7 mouse cellular contexts compared by ENCODE assay signal in the genomic region with DNA sequence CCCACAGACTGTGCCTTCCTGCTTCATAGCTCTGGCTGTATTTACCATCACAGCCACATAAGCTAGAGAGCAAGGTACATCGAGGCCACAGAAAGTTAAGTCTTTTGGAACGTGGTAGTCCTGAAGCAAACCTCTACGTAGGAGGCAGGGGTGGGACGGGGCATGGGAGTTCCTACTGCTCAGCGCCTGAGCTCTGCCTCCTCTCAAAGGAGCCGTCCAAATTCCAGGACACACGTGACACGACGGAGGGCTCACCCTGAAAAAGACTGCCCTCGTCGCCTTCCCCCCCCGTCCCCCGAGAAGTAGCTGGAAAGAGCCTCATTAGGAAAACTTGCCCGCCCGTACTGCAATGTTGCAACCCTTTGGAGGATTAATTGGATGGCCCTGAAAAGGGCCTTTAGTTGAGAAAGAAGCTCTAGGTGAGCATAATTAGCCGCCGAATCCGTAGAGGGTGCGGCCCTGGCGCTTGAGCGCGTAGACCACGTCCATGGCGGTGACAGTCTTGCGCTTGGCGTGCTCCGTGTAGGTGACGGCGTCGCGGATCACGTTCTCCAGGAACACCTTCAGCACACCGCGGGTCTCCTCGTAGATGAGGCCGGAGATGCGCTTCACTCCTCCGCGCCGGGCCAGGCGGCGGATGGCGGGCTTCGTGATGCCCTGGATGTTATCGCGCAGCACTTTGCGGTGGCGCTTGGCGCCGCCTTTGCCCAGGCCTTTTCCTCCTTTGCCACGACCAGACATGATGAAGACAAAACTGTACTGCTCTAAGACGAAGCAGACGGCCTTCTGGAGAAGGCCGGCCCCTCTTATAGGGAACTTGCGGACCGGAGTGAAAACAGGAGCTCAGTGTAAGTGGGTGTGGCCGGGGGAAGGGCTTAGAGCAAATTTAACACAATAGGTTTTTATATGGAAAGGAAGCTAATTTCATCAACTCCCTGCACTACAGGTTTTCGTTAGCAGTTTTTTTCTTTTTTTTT. TPM values are rescaled to one million over a fixed set of nuclear protein-coding genes. Genes with fewer than 3 reads are reported as not detected.
DNase-seq lines count a peak whose midpoint lies in the region; ATAC-seq and TF ChIP-seq lines count a peak whose summit lies in the region.
"Not testable (repeated sequence)": the region's sequence is repeated elsewhere in the genome, so short reads cannot be mapped to it uniquely, and the experiment has no call there.

A gene (minus strand): TSS at position 779 of the 977 bp plus-strand sequence.

- not testable (repeated sequence) for H3K27ac ChIP-seq in brown adipose tissue, adult 24 weeks (replicated peaks; ENCODE audit: low read depth, low read length); forebrain, embryonic 14.5 days (ENCODE audit: low read depth, low read length); heart, embryonic 15.5 days; kidney, embryonic 16.5 days (ENCODE audit: low read length); midbrain, embryonic 10.5 days (replicated peaks)
- peak within 1 kb of the TSS; percentile 70; the same call in 1 of the 2 replicates for H3K27ac ChIP-seq in limb, embryonic 12.5 days
- 0 out of 2 replicates have a peak within 1 kb of the TSS, but pooled peaks have one; percentile 9 for H3K27ac ChIP-seq in spleen, adult 2 months (ENCODE audit: insufficient read depth, low read length)

- ATAC-seq in forebrain, embryonic 14.5 days: peak; percentile 85
- peak; percentile 79 for ATAC-seq in heart, embryonic 15.5 days (replicated peaks; ENCODE audit: insufficient number of reproducible peaks, insufficient read depth, low FRiP score, low read depth)
- peak; percentile 90 for ATAC-seq in kidney, embryonic 16.5 days (ENCODE audit: low FRiP score, low TSS enrichment)
- ATAC-seq in limb, embryonic 12.5 days (ENCODE audit: insufficient number of reproducible peaks, insufficient read depth, low FRiP score, low TSS enrichment, low read depth): peak; percentile 82

- not testable (repeated sequence) for TF ChIP-seq CTCF in spleen, adult 2 months (IDR thresholded peaks at IDR 0.05; ENCODE audit: extremely low read depth, insufficient read depth, insufficient read length, insufficient replicate concordance)

- H3K36me3 ChIP-seq in forebrain, embryonic 14.5 days (ENCODE audit: control insufficient read depth, insufficient read depth, low read length); heart, embryonic 15.5 days; kidney, embryonic 16.5 days (ENCODE audit: insufficient read depth, low read length); limb, embryonic 12.5 days; midbrain, embryonic 10.5 days; spleen, adult 2 months (ENCODE audit: control insufficient read depth, insufficient read depth, low read length): not testable (repeated sequence)

- not testable (repeated sequence) for H3K9ac ChIP-seq in forebrain, embryonic 14.5 days (ENCODE audit: low read length); heart, embryonic 15.5 days; kidney, embryonic 16.5 days (replicated peaks; ENCODE audit: low read length); limb, embryonic 12.5 days (replicated peaks)

- not testable (repeated sequence) for H3K4me1 ChIP-seq in brown adipose tissue, adult 24 weeks (ENCODE audit: control insufficient read depth, insufficient read depth, insufficient read length, low read length); forebrain, embryonic 14.5 days (ENCODE audit: control insufficient read depth, insufficient read depth, low read length); heart, embryonic 15.5 days (replicated peaks); kidney, embryonic 16.5 days (ENCODE audit: insufficient read depth, low read length); limb, embryonic 12.5 days (replicated peaks); midbrain, embryonic 10.5 days; spleen, adult 2 months (ENCODE audit: control insufficient read depth, insufficient read depth, insufficient read length)

- peak within 1 kb of the TSS; percentile 33; the same call in 1 of the 2 replicates for H3K4me2 ChIP-seq in forebrain, embryonic 14.5 days (ENCODE audit: low read length)
- H3K4me2 ChIP-seq in heart, embryonic 15.5 days: peak within 1 kb of the TSS; percentile 52
- peak within 1 kb of the TSS; percentile 27; the same call in 1 of the 2 replicates for H3K4me2 ChIP-seq in kidney, embryonic 16.5 days (replicated peaks; ENCODE audit: low read depth, low read length)
- peak within 1 kb of the TSS; percentile 45 for H3K4me2 ChIP-seq in limb, embryonic 12.5 days

- not testable (repeated sequence) for H3K9me3 ChIP-seq in forebrain, embryonic 14.5 days (replicated peaks; ENCODE audit: control insufficient read depth, low read length); heart, embryonic 15.5 days (replicated peaks); kidney, embryonic 16.5 days (ENCODE audit: low read length); limb, embryonic 12.5 days; midbrain, embryonic 10.5 days (replicated peaks)

- H3K4me3 ChIP-seq in brown adipose tissue, adult 24 weeks (ENCODE audit: insufficient read depth, low read depth, low read length): peak within 1 kb of the TSS; percentile 42
- not testable (repeated sequence) for H3K4me3 ChIP-seq in forebrain, embryonic 14.5 days (ENCODE audit: low read depth, low read length); spleen, adult 2 months (ENCODE audit: extremely low read depth, insufficient read depth, insufficient read length)
- peak within 1 kb of the TSS; percentile 27; the same call in 1 of the 2 replicates for H3K4me3 ChIP-seq in heart, embryonic 15.5 days
- 0 out of 2 replicates have a peak within 1 kb of the TSS, but pooled peaks have one; percentile 16 for H3K4me3 ChIP-seq in kidney, embryonic 16.5 days (ENCODE audit: low read length)
- H3K4me3 ChIP-seq in limb, embryonic 12.5 days (replicated peaks): peak within 1 kb of the TSS; percentile 24
- peak within 1 kb of the TSS; percentile 40 for H3K4me3 ChIP-seq in midbrain, embryonic 10.5 days

- DNase-seq in forebrain, embryonic 14.5 days (ENCODE audit: low spot score); midbrain, embryonic 10.5 days (ENCODE audit: low spot score): not testable (repeated sequence)
- DNase-seq in spleen, adult 2 months (ENCODE audit: low read depth in 1 of 2, low spot score in 2 of 2): peak in 1 of 2 experiments; percentile 31

- not testable (repeated sequence) for H3K27me3 ChIP-seq in forebrain, embryonic 14.5 days (replicated peaks; ENCODE audit: control insufficient read depth, insufficient read depth, low read length); heart, embryonic 15.5 days; kidney, embryonic 16.5 days (ENCODE audit: insufficient read depth, low read length); limb, embryonic 12.5 days; midbrain, embryonic 10.5 days (ENCODE audit: low read depth, poor library complexity, severe bottlenecking); spleen, adult 2 months (ENCODE audit: control insufficient read depth, insufficient read depth, low read length)

- WGBS in forebrain, embryonic 14.5 days: 0% methylated on average over 20 of the region's 58 CpGs
- WGBS in heart, embryonic 15.5 days: under 1% methylated on average over 28 of the region's 58 CpGs
- 0% methylated on average over 19 of the region's 58 CpGs for WGBS in kidney, embryonic 16.5 days
- WGBS in limb, embryonic 12.5 days: under 1% methylated on average over 28 of the region's 58 CpGs
- under 1% methylated on average over 24 of the region's 58 CpGs for WGBS in midbrain, embryonic 10.5 days
- under 1% methylated on average over 28 of the region's 58 CpGs for WGBS in spleen, adult 2 months

- TF ChIP-seq POLR2A in spleen, adult 2 months (IDR thresholded peaks at IDR 0.05; ENCODE audit: low read depth, low read length): not testable (repeated sequence)

RNA-seq across cellular contexts. Expression of the gene that starts here (rescaled TPM):
- not detected in 2 replicates for polyA plus RNA-seq in brown adipose tissue, adult 24 weeks (2012; ENCODE audit: insufficient read depth, insufficient read length, missing spikeins)
- polyA plus RNA-seq in forebrain, embryonic 14.5 days (2014; fragmentation: Nextera tagmentation; extraction: Ambion mirVana): 4.6 and 16.7 TPM in 2 replicates
- polyA plus RNA-seq in heart, embryonic 15.5 days (2015; fragmentation: Nextera tagmentation; extraction: Ambion mirVana): 6.2 and 11.6 TPM in 2 replicates
- polyA plus RNA-seq in kidney, embryonic 16.5 days (2015; fragmentation: Nextera tagmentation; extraction: Ambion mirVana): 13.6 and 14.5 TPM in 2 replicates
- polyA plus RNA-seq in limb, embryonic 12.5 days (2016; fragmentation: Nextera tagmentation; extraction: Ambion mirVana): 21.2 and 21.3 TPM in 2 replicates
- 7.7 and 10.8 TPM in 2 replicates for polyA plus RNA-seq in midbrain, embryonic 10.5 days (2016; fragmentation: Nextera tagmentation; extraction: Ambion mirVana)
- polyA plus RNA-seq in spleen, adult 2 months (2012; rRNA removed): 61.9 and 76.0 TPM in 2 replicates
